29 mouse cellular contexts compared by ENCODE assay signal in the genomic region with DNA sequence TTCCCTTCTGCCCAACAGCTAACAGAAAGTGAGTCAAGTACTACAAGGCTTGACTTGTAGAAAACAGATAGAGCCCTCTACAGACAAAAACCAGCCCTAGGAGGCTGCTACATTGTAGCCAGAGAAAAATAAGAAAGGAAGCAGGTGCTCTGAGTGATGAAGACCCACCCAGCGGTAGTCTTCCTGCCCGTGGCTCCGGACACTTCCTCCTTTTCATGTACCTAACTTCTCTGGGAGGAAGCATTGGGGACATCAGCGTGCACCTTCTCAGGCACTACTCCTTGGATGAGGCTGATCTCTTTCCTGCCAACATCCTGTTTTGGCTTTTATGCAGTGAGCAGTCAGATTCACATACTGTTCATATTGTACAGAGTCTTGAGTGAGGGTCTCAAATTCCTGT. TPM values are rescaled to one million over a fixed set of nuclear protein-coding genes. Genes with fewer than 3 reads are reported as not detected.
"Had no signal": no experiment of that assay in that cellular context is flagged by ENCODE, and none has a peak within 500 bp of the region (broad histone marks: within the 10 kb centered on the region; RNA-seq: fewer than 3 reads in every experiment).

No protein-coding gene starts in this region.

- H3K9ac ChIP-seq: heart, embryonic 13.5 days; heart, embryonic 15.5 days; hindbrain, embryonic 14.5 days; intestine, embryonic 15.5 days; kidney, embryonic 15.5 days; limb, embryonic 12.5 days; liver, embryonic 13.5 days; liver, embryonic 15.5 days had no signal

- H3K9me3 ChIP-seq: heart, embryonic 13.5 days; heart, embryonic 15.5 days; intestine, embryonic 15.5 days; kidney, embryonic 15.5 days; limb, embryonic 10.5 days; liver, embryonic 13.5 days; liver, embryonic 15.5 days had no signal

- H3K27me3 ChIP-seq: heart, embryonic 13.5 days; heart, embryonic 15.5 days; intestine, embryonic 15.5 days; kidney, embryonic 15.5 days; limb, embryonic 12.5 days had no signal

- H3K36me3 ChIP-seq: heart, embryonic 13.5 days; heart, embryonic 15.5 days; intestine, embryonic 15.5 days; kidney, embryonic 15.5 days; limb, embryonic 10.5 days; limb, embryonic 12.5 days; liver, embryonic 13.5 days; liver, embryonic 15.5 days had no signal

- H3K4me3 ChIP-seq: heart, embryonic 13.5 days; heart, embryonic 15.5 days; intestine, embryonic 15.5 days; kidney, embryonic 15.5 days; limb, embryonic 10.5 days; limb, embryonic 12.5 days; liver, embryonic 13.5 days; liver, embryonic 15.5 days had no signal

- H3K27ac ChIP-seq: heart, embryonic 15.5 days; hindbrain, embryonic 14.5 days; intestine, embryonic 15.5 days; kidney, embryonic 15.5 days; kidney, postnatal 0 days; limb, embryonic 10.5 days; limb, embryonic 12.5 days; liver, embryonic 13.5 days; liver, embryonic 15.5 days had no signal

- DNase-seq: gastrocnemius, postnatal 14 days; gastrocnemius, postnatal 36 days; heart, adult 18-20 months; heart, postnatal 14 days; heart, postnatal 36 days; kidney, adult 18-20 months; kidney, adult 8-10 months; kidney, postnatal 14 days; kidney, postnatal 36 days; layer of hippocampus, adult 9-11 months; layer of hippocampus, postnatal 36 days; liver; liver, embryonic 13.5 days had no signal

- H3K4me1 ChIP-seq: heart, embryonic 13.5 days; limb, embryonic 12.5 days had no signal

RNA-seq across cellular contexts. Expression of gene Scimp, which starts 5.7 kb away (rescaled TPM):
- total RNA-seq: gastrocnemius, adult 18-20 months; gastrocnemius, adult 8-10 months; gastrocnemius, postnatal 36 days; layer of hippocampus, adult 18-20 months; layer of hippocampus, postnatal 14 days; layer of hippocampus, postnatal 36 days; left cerebral cortex, adult 18-20 months; left cerebral cortex, postnatal 10 days; left cerebral cortex, postnatal 25 days had no signal
- polyA plus RNA-seq: hindbrain, embryonic 14.5 days; limb, embryonic 12.5 days had no signal
